Mouse (Mus musculus) spleen, postnatal 36 days (tissue): ENCODE data around the gene Map3k4.
"Not testable (repeated sequence)": the region's sequence is repeated elsewhere in the genome, so short reads cannot be mapped to it uniquely, and the experiment has no call there.

ENCODE experiments used
- DNase-seq, 2 experiments: peaks; one replicate each; pipeline ENCODE4 v3.0.0; 2022; ENCODE audit warnings: low spot score in 2 of 2, mixed read lengths in 1 of 2

The Map3k4 gene

GRCm38 (mm10) chr17:12307251-12308135, 11.1 kb downstream of the Map3k4 start:
- peak; percentile 44 to 48 for DNase-seq

- DNase-seq = no peak
Measured at GRCm38 (mm10) chr17:12304658-12305057, 13.9 kb downstream of the Map3k4 start.

GRCm38 (mm10) chr17:12300896-12301706, 17.5 kb downstream of the Map3k4 start:
- peak; percentile 62 to 71 for DNase-seq

GRCm38 (mm10) chr17:12300127-12300675, 18.4 kb downstream of the Map3k4 start:
- DNase-seq = no peak

- no peak for DNase-seq
Measured at GRCm38 (mm10) chr17:12299371-12299770, 19.2 kb downstream of the Map3k4 start.

GRCm38 (mm10) chr17:12297978-12298377, 20.6 kb downstream of the Map3k4 start:
- no peak for DNase-seq

GRCm38 (mm10) chr17:12297292-12297691, 21.3 kb downstream of the Map3k4 start:
- DNase-seq = no peak

- DNase-seq = not testable (repeated sequence)
Measured at GRCm38 (mm10) chr17:12295926-12296325, 22.7 kb downstream of the Map3k4 start.

- no peak for DNase-seq
Measured at GRCm38 (mm10) chr17:12294424-12294823, 24.2 kb downstream of the Map3k4 start.

- DNase-seq = no peak
Measured at GRCm38 (mm10) chr17:12293571-12293970, 25.0 kb downstream of the Map3k4 start.

- DNase-seq = no peak
Measured at GRCm38 (mm10) chr17:12292877-12293276, 25.7 kb downstream of the Map3k4 start.

GRCm38 (mm10) chr17:12292356-12292755, 26.2 kb downstream of the Map3k4 start:
- no peak for DNase-seq

GRCm38 (mm10) chr17:12291151-12291550, 27.4 kb downstream of the Map3k4 start:
- no peak for DNase-seq

- DNase-seq = no peak
Measured at GRCm38 (mm10) chr17:12290735-12291134, 27.9 kb downstream of the Map3k4 start.

GRCm38 (mm10) chr17:12289836-12290235, 28.8 kb downstream of the Map3k4 start:
- not testable (repeated sequence) for DNase-seq

- DNase-seq = no peak
Measured at GRCm38 (mm10) chr17:12288871-12289270, 29.7 kb downstream of the Map3k4 start.

GRCm38 (mm10) chr17:12279810-12280209, 38.8 kb downstream of the Map3k4 start:
- DNase-seq = no peak

- no peak for DNase-seq
Measured at GRCm38 (mm10) chr17:12278073-12278472, 40.5 kb downstream of the Map3k4 start.

GRCm38 (mm10) chr17:12277297-12277696, 41.3 kb downstream of the Map3k4 start:
- no peak for DNase-seq

GRCm38 (mm10) chr17:12276496-12277200, 41.9 kb downstream of the Map3k4 start:
- no peak for DNase-seq

- no peak for DNase-seq
Measured at GRCm38 (mm10) chr17:12275756-12276155, 42.8 kb downstream of the Map3k4 start.

- no peak for DNase-seq
Measured at GRCm38 (mm10) chr17:12273032-12273431, 45.6 kb downstream of the Map3k4 start.
